Comparison of ENCODE assay signal across 23 mouse cellular contexts in genomic region chr3:131066171-131066570, GRCm38 (mm10). TPM values are rescaled to one million over a fixed set of nuclear protein-coding genes. Genes with fewer than 3 reads are reported as not detected.
A peak's percentile ranks its signal among the peaks of the same experiment; 100 is the strongest.
DNase-seq lines count a peak whose midpoint lies in the region; ATAC-seq and TF ChIP-seq lines count a peak whose summit lies in the region.
"Had no signal": no experiment of that assay in that cellular context is flagged by ENCODE, and none has a peak within 500 bp of the region (broad histone marks: within the 10 kb centered on the region; RNA-seq: fewer than 3 reads in every experiment).

No protein-coding gene starts in this region.

- peaks cover 10% of the 10 kb centered on the region for H3K4me1 ChIP-seq in forebrain, embryonic 13.5 days
- H3K4me1 ChIP-seq in forebrain, embryonic 12.5 days = peaks cover 17% of the 10 kb centered on the region
- no peaks in the 10 kb centered on the region for H3K4me1 ChIP-seq in lung, postnatal 0 days (ENCODE audit: insufficient read depth, low read depth, low read length)
- 0 out of 2 replicates have a peak, but pooled peaks cover 14% of the 10 kb centered on the region for H3K4me1 ChIP-seq in kidney, embryonic 15.5 days
- H3K4me1 ChIP-seq in limb, embryonic 13.5 days = peaks cover 10% of the 10 kb centered on the region
- H3K4me1 ChIP-seq: heart, embryonic 13.5 days had no signal

- 18% methylated on average over 8 of the region's 8 CpGs for WGBS in forebrain, embryonic 13.5 days
- 19% methylated on average over 8 of the region's 8 CpGs for WGBS in forebrain, embryonic 12.5 days
- WGBS in lung, postnatal 0 days = 22% methylated on average over 8 of the region's 8 CpGs
- WGBS in kidney, embryonic 15.5 days = 15% methylated on average over 8 of the region's 8 CpGs
- 12% methylated on average over 8 of the region's 8 CpGs for WGBS in limb, embryonic 13.5 days

- no peaks in the 10 kb centered on the region for H3K27me3 ChIP-seq in forebrain, embryonic 13.5 days
- no peaks in the 10 kb centered on the region; the same call in 1 of the 2 replicates for H3K27me3 ChIP-seq in forebrain, embryonic 12.5 days
- H3K27me3 ChIP-seq in lung, postnatal 0 days (replicated peaks; ENCODE audit: insufficient read depth, low read length) = no peaks in the 10 kb centered on the region
- no peaks in the 10 kb centered on the region for H3K27me3 ChIP-seq in kidney, embryonic 15.5 days
- no peaks in the 10 kb centered on the region for H3K27me3 ChIP-seq in limb, embryonic 13.5 days
- H3K27me3 ChIP-seq: heart, embryonic 13.5 days; Patski had no signal

- no peak overlapping the region for H3K4me3 ChIP-seq in forebrain, embryonic 13.5 days
- H3K4me3 ChIP-seq in forebrain, embryonic 12.5 days (replicated peaks) = no peak overlapping the region
- no peak overlapping the region for H3K4me3 ChIP-seq in lung, postnatal 0 days (ENCODE audit: low read depth, low read length)
- H3K4me3 ChIP-seq in kidney, embryonic 15.5 days (replicated peaks) = no peak overlapping the region
- no peak overlapping the region for H3K4me3 ChIP-seq in limb, embryonic 13.5 days
- H3K4me3 ChIP-seq: erythroblast, embryonic 14.5 days; heart, embryonic 13.5 days had no signal

- H3K27ac ChIP-seq in forebrain, embryonic 13.5 days = no peak overlapping the region
- H3K27ac ChIP-seq in forebrain, embryonic 12.5 days = no peak overlapping the region
- H3K27ac ChIP-seq in lung, postnatal 0 days (ENCODE audit: low read length) = no peak overlapping the region
- H3K27ac ChIP-seq in kidney, embryonic 15.5 days = no peak overlapping the region
- H3K27ac ChIP-seq in limb, embryonic 13.5 days = no peak overlapping the region
- H3K27ac ChIP-seq: heart, embryonic 13.5 days; hindbrain, embryonic 14.5 days; liver, embryonic 14.5 days; macrophage had no signal

- ATAC-seq in forebrain, embryonic 13.5 days = no peak
- ATAC-seq in forebrain, embryonic 12.5 days (ENCODE audit: low FRiP score) = no peak
- 0 out of 2 replicates have a peak, but pooled peaks have one; percentile 9 for ATAC-seq in lung, postnatal 0 days
- ATAC-seq in kidney, embryonic 15.5 days (replicated peaks; ENCODE audit: low FRiP score) = peak; percentile 83; the same call in 1 of the 2 replicates
- no peak for ATAC-seq in limb, embryonic 13.5 days (ENCODE audit: low FRiP score, low read depth)
- ATAC-seq: activated CD4-positive, CD25-positive, alpha-beta regulatory T cell, adult 4 months; CD4-positive, CD25-positive, alpha-beta regulatory T cell, adult 4 months; forebrain, postnatal 0 days; Patski had no signal

- peak; percentile 15 for DNase-seq in lung, postnatal 0 days (ENCODE audit: low spot score)
- DNase-seq in lung, postnatal 10 days = no peak
- DNase-seq in layer of hippocampus, adult 11-12 months (ENCODE audit: low spot score) = no peak
- DNase-seq in gastrocnemius, adult 8-10 months (ENCODE audit: low spot score in 2 of 2) = no peak
- DNase-seq: adrenal gland, postnatal 10 days; cerebellum, postnatal 10 days; forebrain, postnatal 0 days; heart, adult 18-20 months; heart, postnatal 36 days; right cerebral cortex, postnatal 25 days had no signal

- peak overlapping the region; percentile 24; the same call in 1 of the 2 replicates for H3K4me2 ChIP-seq in forebrain, embryonic 13.5 days
- H3K4me2 ChIP-seq in forebrain, embryonic 12.5 days = no peak overlapping the region
- H3K4me2 ChIP-seq in lung, postnatal 0 days (replicated peaks; ENCODE audit: low read depth, low read length) = peak overlapping the region; percentile 4; the same call in 1 of the 2 replicates
- H3K4me2 ChIP-seq in kidney, embryonic 15.5 days = peak overlapping the region; percentile 18
- H3K4me2 ChIP-seq in limb, embryonic 13.5 days (replicated peaks) = peak overlapping the region; percentile 42
- H3K4me2 ChIP-seq: heart, embryonic 13.5 days; hindbrain, embryonic 14.5 days; midbrain, embryonic 11.5 days had no signal

- H3K9ac ChIP-seq in forebrain, embryonic 13.5 days = no peak overlapping the region
- no peak overlapping the region for H3K9ac ChIP-seq in forebrain, embryonic 12.5 days
- H3K9ac ChIP-seq in lung, postnatal 0 days (replicated peaks; ENCODE audit: low read depth) = no peak overlapping the region
- no peak overlapping the region for H3K9ac ChIP-seq in kidney, embryonic 15.5 days
- H3K9ac ChIP-seq in limb, embryonic 13.5 days = no peak overlapping the region
- H3K9ac ChIP-seq: forebrain, postnatal 0 days; heart, embryonic 13.5 days; hindbrain, embryonic 14.5 days; liver, embryonic 14.5 days had no signal

- TF ChIP-seq EP300 in lung, postnatal 0 days (IDR thresholded peaks at IDR 0.05) = no peak

- no peaks in the 10 kb centered on the region; the same call in 1 of the 2 replicates for H3K9me3 ChIP-seq in forebrain, embryonic 13.5 days (replicated peaks)
- H3K9me3 ChIP-seq in forebrain, embryonic 12.5 days = no peaks in the 10 kb centered on the region
- H3K9me3 ChIP-seq in lung, postnatal 0 days (ENCODE audit: low read length) = no peaks in the 10 kb centered on the region
- H3K9me3 ChIP-seq in kidney, embryonic 15.5 days (replicated peaks) = no peaks in the 10 kb centered on the region
- no peaks in the 10 kb centered on the region for H3K9me3 ChIP-seq in limb, embryonic 13.5 days
- H3K9me3 ChIP-seq: heart, embryonic 13.5 days had no signal

- H3K36me3 ChIP-seq in forebrain, embryonic 13.5 days (ENCODE audit: poor library complexity, severe bottlenecking) = no peaks in the 10 kb centered on the region
- no peaks in the 10 kb centered on the region for H3K36me3 ChIP-seq in forebrain, embryonic 12.5 days (replicated peaks)
- H3K36me3 ChIP-seq in lung, postnatal 0 days (ENCODE audit: insufficient read depth, low read length) = no peaks in the 10 kb centered on the region
- H3K36me3 ChIP-seq in kidney, embryonic 15.5 days = no peaks in the 10 kb centered on the region
- no peaks in the 10 kb centered on the region for H3K36me3 ChIP-seq in limb, embryonic 13.5 days
- H3K36me3 ChIP-seq: heart, embryonic 13.5 days had no signal

- TF ChIP-seq CTCF in lung, postnatal 0 days (IDR thresholded peaks at IDR 0.05) = no peak

RNA-seq across cellular contexts. Expression of gene Lef1, which starts 44.1 kb away (rescaled TPM):
- 24.8 and 27.6 TPM in 2 replicates for polyA plus RNA-seq in forebrain, embryonic 13.5 days (2015; fragmentation: Nextera tagmentation; extraction: Ambion mirVana)
- polyA plus RNA-seq in forebrain, embryonic 12.5 days (2016; fragmentation: Nextera tagmentation; extraction: Ambion mirVana) = 48.5 and 55.1 TPM in 2 replicates
- 6.1 and 6.2 TPM in 2 replicates for polyA plus RNA-seq in lung, postnatal 0 days (2015; fragmentation: Nextera tagmentation; extraction: Ambion mirVana)
- 25.6 and 26.2 TPM in 2 replicates for polyA plus RNA-seq in kidney, embryonic 15.5 days (2015; fragmentation: Nextera tagmentation; extraction: Ambion mirVana)
- 47.9 and 52.0 TPM in 2 replicates for polyA plus RNA-seq in limb, embryonic 13.5 days (2015; fragmentation: Nextera tagmentation; extraction: Ambion mirVana)
- under 1 TPM in 2 of 4 experiments, not detected in 2; 0.07 to 0.16 TPM for total RNA-seq in gastrocnemius, adult 8-10 months (2022)
- polyA plus RNA-seq: erythroblast, embryonic 14.5 days had no signal

Comparison
In these comparisons a context has a peak if more than half of its experiments do, and no peak if none do; other contexts are left out.
1. ATAC-seq: peak in lung, postnatal 0 days (single experiment) and kidney, embryonic 15.5 days (single experiment); none in forebrain, embryonic 13.5 days (single experiment), forebrain, embryonic 12.5 days (single experiment) and limb, embryonic 13.5 days (single experiment).